Mouse (Mus musculus): ENCODE data around the gene Krtap6-5.
"Not testable (repeated sequence)": the region's sequence is repeated elsewhere in the genome, so short reads cannot be mapped to it uniquely, and the experiment has no call there.

Gene Krtap6-5

DNA sequence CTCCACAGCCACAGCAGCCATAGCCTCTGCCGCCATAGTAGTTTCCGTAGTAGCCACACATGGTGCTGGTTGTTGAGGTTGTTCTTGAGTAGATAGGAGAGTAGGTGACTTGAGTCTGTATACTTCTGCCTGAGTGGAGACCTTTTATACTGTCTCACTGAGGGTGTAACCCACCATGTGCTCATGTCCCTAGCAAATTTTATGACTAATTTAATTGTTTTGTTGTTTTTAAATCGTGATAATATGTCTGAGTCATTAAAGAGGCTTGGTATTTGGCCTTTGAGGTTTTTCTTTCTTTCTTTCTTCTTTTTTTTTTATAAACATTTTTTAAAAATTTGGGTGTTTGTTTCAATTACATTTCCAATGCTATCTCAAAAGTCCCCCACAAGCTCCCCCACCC is at the start of gene Krtap6-5:
TSS of gene Krtap6-5 (minus strand) at position 101 of the 400 bp plus-strand sequence.
- no peaks in the 10 kb centered on the region for H3K9me3 ChIP-seq (ENCODE audit: low read length)
- no peak within 1 kb of the TSS for H3K4me3 ChIP-seq (replicated peaks; ENCODE audit: low read length)
- TF ChIP-seq CTCF (conservative IDR thresholded peaks at IDR 0.05; ENCODE audit: low read length) (no peak), POU5F1 (IDR thresholded peaks at IDR 0.05; ENCODE audit: borderline replicate concordance, low read length) (no peak), NANOG (IDR thresholded peaks at IDR 0.05; ENCODE audit: borderline replicate concordance, low read length) (no peak)
- H3K36me3 ChIP-seq (ENCODE audit: insufficient read depth, low read length), result no peaks in the 10 kb centered on the region
- no peaks in the 10 kb centered on the region for H3K4me1 ChIP-seq (replicated peaks; ENCODE audit: low read depth, low read length)
- no peaks in the 10 kb centered on the region for H3K27me3 ChIP-seq (ENCODE audit: insufficient read depth, low read length)

DNA sequence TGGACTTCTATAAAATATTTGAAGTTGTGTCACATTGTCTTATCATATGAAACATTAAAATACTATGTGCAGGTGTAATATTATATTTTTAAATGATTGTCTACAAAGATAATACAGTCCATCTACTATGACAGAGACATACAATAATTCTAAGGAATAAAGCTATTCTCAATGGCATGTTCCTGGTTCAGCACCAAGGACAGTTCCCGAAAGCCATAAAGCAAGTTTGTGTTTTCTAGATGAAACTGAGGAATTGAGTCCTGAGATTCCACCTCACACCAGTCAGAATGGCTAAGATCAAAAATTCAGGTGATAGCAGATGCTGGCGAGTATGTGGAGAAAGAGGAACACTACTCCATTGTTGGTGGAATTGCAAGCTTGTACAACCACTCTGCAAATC is 23.4 kb upstream of the Krtap6-5 start:
- H3K4me3 ChIP-seq (replicated peaks; ENCODE audit: low read length); H3K9me3 ChIP-seq (ENCODE audit: low read length); H3K4me1 ChIP-seq (replicated peaks; ENCODE audit: low read depth, low read length); H3K36me3 ChIP-seq (ENCODE audit: insufficient read depth, low read length); H3K27me3 ChIP-seq (ENCODE audit: insufficient read depth, low read length): not testable (repeated sequence)

DNA sequence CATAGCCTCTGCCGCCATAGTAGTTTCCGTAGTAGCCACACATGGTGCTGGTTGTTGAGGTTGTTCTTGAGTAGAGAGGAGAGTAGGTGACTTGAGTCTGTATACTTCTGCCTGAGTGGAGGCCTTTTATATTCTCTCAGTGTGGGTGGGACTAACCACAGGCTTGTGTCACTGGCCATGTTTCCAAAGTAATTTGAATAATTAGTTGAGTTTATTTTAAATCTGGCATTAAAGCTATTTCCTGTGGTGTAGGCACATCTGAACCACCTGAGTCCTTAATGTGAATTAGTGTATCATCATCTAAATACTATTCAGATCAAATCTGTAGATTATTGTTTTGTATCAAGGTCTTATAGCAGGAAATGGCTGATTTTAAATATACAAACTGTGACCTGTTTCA is 16.2 kb upstream of the Krtap6-5 start, which contains the start of gene 1110025L11Rik:
TSS of gene 1110025L11Rik (minus strand) at position 101 of the 400 bp plus-strand sequence.
- not testable (repeated sequence) for H3K4me3 ChIP-seq (replicated peaks; ENCODE audit: low read length); H3K27me3 ChIP-seq (ENCODE audit: insufficient read depth, low read length); H3K9me3 ChIP-seq (ENCODE audit: low read length); H3K36me3 ChIP-seq (ENCODE audit: insufficient read depth, low read length); H3K4me1 ChIP-seq (replicated peaks; ENCODE audit: low read depth, low read length)

DNA sequence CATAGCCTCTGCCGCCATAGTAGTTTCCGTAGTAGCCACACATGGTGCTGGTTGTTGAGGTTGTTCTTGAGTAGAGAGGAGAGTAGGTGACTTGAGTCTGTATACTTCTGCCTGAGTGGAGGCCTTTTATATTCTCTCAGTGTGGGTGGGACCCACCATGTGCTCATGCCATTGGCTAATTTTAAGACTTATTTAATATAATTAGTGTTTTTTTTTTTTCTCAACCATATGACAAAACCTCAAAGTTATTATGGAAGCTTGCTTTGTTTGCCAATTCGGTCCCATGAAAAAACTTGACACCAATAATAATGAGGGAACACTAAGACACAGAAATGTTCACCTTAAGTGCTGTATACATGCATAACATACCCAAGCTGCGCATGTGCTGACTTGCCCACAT is 6.3 kb downstream of the Krtap6-5 start, which contains the start of gene Gm10228:
TSS of gene Gm10228 (minus strand) at position 101 of the 400 bp plus-strand sequence.
- not testable (repeated sequence) for H3K27me3 ChIP-seq (ENCODE audit: insufficient read depth, low read length); H3K9me3 ChIP-seq (ENCODE audit: low read length); H3K4me1 ChIP-seq (replicated peaks; ENCODE audit: low read depth, low read length)

DNA sequence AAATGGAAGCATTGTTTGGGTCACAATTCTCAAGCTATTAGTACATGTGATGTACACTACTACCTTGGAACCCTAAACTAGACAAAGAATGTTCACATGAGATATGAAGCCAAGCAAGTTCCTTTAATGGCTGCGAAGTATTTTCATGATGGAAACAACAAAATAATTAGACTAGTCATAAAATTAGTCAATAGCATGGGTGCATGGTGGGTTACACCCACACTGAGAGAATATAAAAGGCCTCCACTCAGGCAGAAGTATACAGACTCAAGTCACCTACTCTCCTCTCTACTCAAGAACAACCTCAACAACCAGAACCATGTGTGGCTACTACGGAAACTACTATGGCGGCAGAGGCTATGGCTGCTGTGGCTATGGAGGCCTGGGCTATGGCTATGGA is 16.3 kb downstream of the Krtap6-5 start, which contains the start of gene Krtap6-1:
TSS of gene Krtap6-1 (plus strand) at position 301 of the 400 bp plus-strand sequence.
- H3K36me3 ChIP-seq (ENCODE audit: insufficient read depth, low read length); H3K27me3 ChIP-seq (ENCODE audit: insufficient read depth, low read length); H3K4me3 ChIP-seq (replicated peaks; ENCODE audit: low read length); H3K4me1 ChIP-seq (replicated peaks; ENCODE audit: low read depth, low read length); H3K9me3 ChIP-seq (ENCODE audit: low read length): not testable (repeated sequence)

More for the DNA sequence above, 6.3 kb downstream of the Krtap6-5 start, which contains the start of gene Gm10228:
- H3K4me3 ChIP-seq (replicated peaks; ENCODE audit: low read length); H3K36me3 ChIP-seq (ENCODE audit: insufficient read depth, low read length): not testable (repeated sequence)

DNA sequence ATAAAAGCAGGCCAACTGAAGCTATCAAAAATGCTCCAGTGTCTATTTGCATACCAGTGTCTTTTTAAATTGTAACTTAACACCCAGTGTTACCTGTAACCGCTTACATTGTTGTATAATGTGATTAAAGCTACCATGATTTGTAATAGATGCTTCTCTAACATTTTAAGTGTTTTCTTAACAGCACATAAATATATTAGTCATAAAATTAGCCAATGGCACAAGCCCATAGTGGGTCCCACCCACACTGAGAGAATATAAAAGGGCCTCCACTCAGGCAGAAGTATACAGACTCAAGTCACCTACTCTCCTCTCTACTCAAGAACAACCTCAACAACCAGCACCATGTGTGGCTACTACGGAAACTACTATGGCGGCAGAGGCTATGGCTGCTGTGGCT is 32.7 kb downstream of the Krtap6-5 start, which contains the start of gene Gm10229:
TSS of gene Gm10229 (plus strand) at position 301 of the 400 bp plus-strand sequence.
- not testable (repeated sequence) for H3K36me3 ChIP-seq (ENCODE audit: insufficient read depth, low read length); H3K9me3 ChIP-seq (ENCODE audit: low read length); H3K4me1 ChIP-seq (replicated peaks; ENCODE audit: low read depth, low read length); H3K4me3 ChIP-seq (replicated peaks; ENCODE audit: low read length); H3K27me3 ChIP-seq (ENCODE audit: insufficient read depth, low read length)

DNA sequence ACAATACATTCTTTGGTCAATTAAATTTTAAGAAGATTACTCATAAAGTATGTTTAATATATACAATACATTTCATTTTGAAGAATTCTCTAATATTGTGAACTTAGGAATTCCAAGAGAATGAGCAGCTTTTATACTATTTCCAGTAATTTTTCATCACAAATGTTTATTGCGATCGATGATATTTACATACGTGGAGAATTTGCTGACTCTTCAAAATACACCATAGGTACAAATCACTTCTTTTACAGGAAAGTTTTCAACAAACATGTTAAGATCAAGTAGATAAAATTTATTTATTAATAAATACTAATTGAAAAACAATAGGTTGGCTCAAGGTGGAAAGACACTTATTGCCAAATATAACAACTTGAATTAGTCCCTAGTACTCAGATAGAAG is 33.7 kb downstream of the Krtap6-5 start:
- H3K4me1 ChIP-seq (replicated peaks; ENCODE audit: low read depth, low read length), result no peaks in the 10 kb centered on the region
- H3K27me3 ChIP-seq (ENCODE audit: insufficient read depth, low read length), result no peaks in the 10 kb centered on the region
- H3K36me3 ChIP-seq (ENCODE audit: insufficient read depth, low read length), result no peaks in the 10 kb centered on the region
- H3K4me3 ChIP-seq (replicated peaks; ENCODE audit: low read length), result no peak overlapping the region
- H3K9me3 ChIP-seq (ENCODE audit: low read length), result no peaks in the 10 kb centered on the region
- TF ChIP-seq NANOG (IDR thresholded peaks at IDR 0.05; ENCODE audit: borderline replicate concordance, low read length) (no peak), POU5F1 (IDR thresholded peaks at IDR 0.05; ENCODE audit: borderline replicate concordance, low read length) (no peak), CTCF (conservative IDR thresholded peaks at IDR 0.05; ENCODE audit: low read length) (no peak)

DNA sequence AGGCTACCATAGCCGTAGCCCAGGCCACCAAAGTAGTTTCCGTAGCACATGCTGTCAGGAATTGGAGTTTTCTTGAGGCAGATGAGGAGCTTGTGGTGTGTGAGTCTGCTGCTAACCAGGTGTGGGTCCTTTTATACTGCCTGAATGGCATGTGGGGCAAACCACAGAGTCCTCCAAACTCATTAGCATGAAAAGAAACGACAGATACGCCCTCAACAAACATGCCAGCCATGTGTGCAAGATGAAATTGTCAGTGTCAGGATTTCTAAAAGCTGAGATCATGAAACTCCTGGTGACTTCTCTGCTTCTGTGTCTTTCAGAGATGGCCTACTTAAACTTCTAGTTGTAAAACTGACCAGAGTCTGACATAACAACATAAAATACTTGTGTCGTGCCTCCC is 37.0 kb downstream of the Krtap6-5 start, which contains the start of gene Krtap22-2:
TSS of gene Krtap22-2 (minus strand) at position 101 of the 400 bp plus-strand sequence.
- H3K9me3 ChIP-seq (ENCODE audit: low read length), result no peaks in the 10 kb centered on the region
- H3K27me3 ChIP-seq (ENCODE audit: insufficient read depth, low read length), result no peaks in the 10 kb centered on the region
- H3K4me1 ChIP-seq (replicated peaks; ENCODE audit: low read depth, low read length), result no peaks in the 10 kb centered on the region
- no peaks in the 10 kb centered on the region for H3K36me3 ChIP-seq (ENCODE audit: insufficient read depth, low read length)
- TF ChIP-seq CTCF (conservative IDR thresholded peaks at IDR 0.05; ENCODE audit: low read length), result no peak
- no peak for TF ChIP-seq NANOG (IDR thresholded peaks at IDR 0.05; ENCODE audit: borderline replicate concordance, low read length)
- TF ChIP-seq POU5F1 (IDR thresholded peaks at IDR 0.05; ENCODE audit: borderline replicate concordance, low read length), result no peak
- no peak within 1 kb of the TSS for H3K4me3 ChIP-seq (replicated peaks; ENCODE audit: low read length)
